Mouse (Mus musculus) spleen, postnatal 4 days (tissue): ENCODE data around the gene Spib.
A peak's percentile ranks its signal among the peaks of the same experiment; 100 is the strongest.

Experiments
- DNase-seq, 2 experiments: peaks; one replicate each; pipeline ENCODE4 v3.0.0; 2022; ENCODE audit warnings: low spot score in 2 of 2

Spib gene

DNA sequence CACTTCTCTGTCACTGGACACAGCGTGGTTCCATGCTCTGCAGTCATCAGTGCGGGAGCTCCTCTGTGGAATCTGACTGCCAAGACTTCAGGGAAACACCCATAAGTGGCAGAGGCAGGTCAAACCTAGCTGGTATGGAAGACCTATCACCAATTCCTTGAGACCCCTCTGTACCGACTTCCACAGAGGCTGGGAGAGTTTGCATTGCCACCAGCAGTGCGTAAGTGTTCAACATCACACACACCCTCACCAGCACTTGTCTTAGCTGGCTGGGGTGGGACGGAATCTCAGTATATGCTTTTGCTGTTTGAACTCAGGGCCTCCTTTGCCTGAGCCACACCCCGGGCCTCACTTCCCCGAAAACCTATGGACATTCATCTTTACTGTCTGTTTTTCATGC lies 43.9 kb downstream of the Spib start:
- DNase-seq: peak in 1 of 2 experiments; percentile 11

- DNase-seq: peak in 1 of 2 experiments; percentile 11
Measured at GRCm38 (mm10) chr7:44486927-44487575, 44.8 kb downstream of the Spib start.

DNA sequence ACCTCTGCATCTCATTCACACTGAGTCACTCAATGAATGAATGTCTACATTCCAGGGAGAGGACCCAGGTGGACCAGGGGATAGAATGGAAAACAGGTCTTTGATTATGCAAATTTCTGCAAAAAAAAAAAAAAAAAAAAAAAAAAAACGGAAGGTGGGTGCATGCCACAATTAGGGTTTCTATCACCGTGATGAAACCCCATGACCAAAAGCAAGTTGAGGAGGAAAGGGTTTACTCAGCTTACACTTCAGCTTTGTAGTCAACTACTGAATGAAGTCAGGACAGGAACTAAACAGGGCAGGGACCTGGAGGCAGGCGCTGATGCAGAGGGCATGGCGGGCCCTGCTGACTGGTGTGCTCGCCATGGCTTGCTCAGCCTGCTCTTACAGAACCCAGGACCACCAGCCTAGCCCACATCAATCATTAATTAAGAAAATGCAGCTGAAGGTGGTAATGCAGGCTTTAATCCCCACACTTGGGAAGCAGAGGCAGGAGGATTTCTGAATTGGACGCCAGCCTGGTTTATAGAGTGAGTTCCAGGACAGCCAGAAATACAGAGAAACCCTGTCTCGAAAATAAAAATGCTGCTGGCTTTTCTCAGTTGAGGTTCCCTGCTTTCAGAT lies 46.2 kb downstream of the Spib start:
- DNase-seq: no peak

DNA sequence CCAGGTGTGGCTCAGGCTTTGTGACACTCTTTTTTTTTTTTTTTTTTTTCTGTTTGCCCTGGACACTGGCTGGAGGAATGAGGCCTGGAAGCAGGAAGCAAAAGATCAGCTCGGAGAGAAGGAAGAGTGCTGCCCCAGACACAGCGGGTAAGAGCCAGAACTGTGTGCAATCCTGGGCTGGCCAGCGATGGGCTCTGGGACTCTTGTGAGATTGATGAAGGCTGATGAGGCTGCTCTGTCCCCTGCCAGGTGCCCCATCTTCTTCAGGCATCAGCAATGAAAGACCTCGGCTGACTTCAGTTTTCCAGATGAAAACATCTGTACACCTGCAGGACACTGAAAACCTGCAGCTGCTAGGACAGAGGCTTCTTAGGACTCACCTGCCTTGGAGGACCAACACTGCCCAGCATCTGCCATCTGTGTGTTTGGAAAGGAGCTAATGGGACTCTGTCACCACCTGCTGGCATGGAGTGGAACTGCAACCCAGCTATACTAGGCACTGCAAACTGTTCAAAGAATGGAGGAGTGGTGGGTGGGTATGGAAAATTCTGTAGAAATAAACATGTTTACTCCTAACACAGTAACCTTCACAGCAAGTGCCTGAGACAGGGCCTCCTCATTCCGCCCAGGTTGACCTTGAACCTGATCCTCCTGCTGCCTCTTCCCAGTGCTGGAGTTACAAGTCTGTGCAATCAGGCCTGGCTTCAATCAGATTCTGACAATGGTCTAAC lies 46.9 kb downstream of the Spib start:
- DNase-seq: peak; percentile 78 to 90

DNA sequence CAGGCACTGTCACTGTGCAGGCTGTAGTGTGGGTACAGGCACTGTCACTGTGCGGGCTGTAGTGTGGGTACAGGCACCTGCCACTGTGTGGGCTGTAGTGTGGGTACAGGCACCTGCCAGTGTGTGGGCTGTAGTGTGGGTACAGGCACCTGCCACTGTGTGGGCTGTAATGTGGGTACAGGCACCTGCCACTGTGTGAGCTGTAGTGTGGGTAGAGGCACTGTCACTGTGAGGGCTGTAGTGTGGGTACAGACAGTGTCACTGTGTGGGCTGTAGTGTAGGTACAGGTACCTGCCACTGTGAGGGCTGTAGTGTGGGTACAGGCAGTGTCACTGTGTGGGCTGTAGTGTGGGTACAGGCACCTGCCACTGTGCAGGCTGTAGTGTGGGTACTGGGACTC lies 47.8 kb downstream of the Spib start:
- DNase-seq: no peak

DNA sequence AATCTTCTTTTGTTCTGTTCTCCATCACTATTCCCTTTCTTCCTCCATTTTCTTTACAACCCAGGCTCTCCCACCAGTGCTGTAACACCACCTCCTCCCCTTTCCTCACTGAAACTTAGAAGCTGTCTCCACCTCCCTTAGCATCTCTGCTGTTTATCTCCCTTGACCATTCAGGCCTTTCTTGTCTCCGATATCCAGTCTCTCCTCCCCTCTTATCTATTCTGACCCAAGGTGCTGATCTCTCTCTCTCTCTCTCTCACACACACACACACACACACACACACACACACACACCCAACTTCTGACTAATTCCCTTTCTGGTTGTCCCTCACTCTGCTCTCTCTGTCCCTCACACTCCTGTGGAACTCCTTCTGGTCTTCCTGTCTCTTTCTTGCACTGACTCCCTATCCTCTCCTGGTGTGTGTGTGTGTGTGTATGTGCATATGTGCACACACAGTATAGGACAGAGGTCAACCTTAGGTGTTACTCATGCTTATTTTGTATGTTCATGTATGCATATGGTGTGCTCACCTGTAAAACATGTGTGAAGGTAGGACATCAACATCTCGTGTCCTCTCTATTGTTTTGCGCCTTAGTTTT lies 48.9 kb downstream of the Spib start:
- no peak for DNase-seq
